Mouse (Mus musculus) MEL (cell line): ENCODE results near the gene Irx3. TPM values are rescaled to one million over a fixed set of nuclear protein-coding genes. Genes with fewer than 3 reads are reported as not detected.

Source experiments
- DNase-seq: peaks from one replicate; pipeline ENCODE4 v3.0.0; 2011; ENCODE audit warnings: low read depth, low spot score
- H3K27ac ChIP-seq: 2 replicates; pipeline ENCODE4 v1.5.1; 2012; ENCODE audit warnings: low read depth, mild to moderate bottlenecking, control low read depth, low read length, moderate library complexity; ENCODE audit not compliant: control insufficient read depth
- H3K27me3 ChIP-seq, 2 experiments: fragments of 150-350 bp in 1 of 2; sonication (generic) in 1 of 2; 2 replicates each; pipeline ENCODE4 v1.6.1; 2012; ENCODE audit warnings: low read length in 2 of 2, mild to moderate bottlenecking in 2 of 2, improper control_type of control experiment in 1 of 2, moderate library complexity in 1 of 2; ENCODE audit not compliant: insufficient read depth in 2 of 2, control insufficient read depth in 1 of 2
- H3K36me3 ChIP-seq, 2 experiments: 2 replicates each; pipeline ENCODE4 v1.6.1; 2012 to 2014; ENCODE audit warnings: low read length in 2 of 2, improper control_type of control experiment in 1 of 2, inconsistent platforms in 1 of 2, mild to moderate bottlenecking in 1 of 2; ENCODE audit not compliant: insufficient read depth in 2 of 2, control insufficient read depth in 1 of 2
- H3K4me1 ChIP-seq, 2 experiments: fragments of 150-350 bp in 1 of 2; sonication (generic) in 1 of 2; 2 replicates each; pipeline ENCODE4 v1.6.1; 2012; ENCODE audit warnings: low read length in 2 of 2, improper control_type of control experiment in 1 of 2, mild to moderate bottlenecking in 1 of 2; ENCODE audit not compliant: insufficient read depth in 2 of 2, control insufficient read depth in 1 of 2
- H3K4me3 ChIP-seq, 2 experiments: fragments of 150-350 bp in 1 of 2; sonication (generic) in 1 of 2; 2 replicates each; pipeline ENCODE4 v1.5.1; 2012; ENCODE audit warnings: low read depth in 2 of 2, low read length in 2 of 2, mild to moderate bottlenecking in 2 of 2, moderate library complexity in 2 of 2, control low read depth in 1 of 2, improper control_type of control experiment in 1 of 2; ENCODE audit not compliant: control insufficient read depth in 1 of 2, insufficient read depth in 1 of 2
- H3K79me2 ChIP-seq: 2 replicates; pipeline ENCODE4 v1.6.1; 2012; ENCODE audit warnings: mild to moderate bottlenecking, low read length, moderate library complexity; ENCODE audit not compliant: control insufficient read depth, poor library complexity, insufficient read depth
- H3K9ac ChIP-seq: 2 replicates; pipeline ENCODE4 v1.6.1; 2012; ENCODE audit warnings: low read depth, mild to moderate bottlenecking, control low read depth, low read length, moderate library complexity; ENCODE audit not compliant: control insufficient read depth, poor library complexity, severe bottlenecking
- H3K9me3 ChIP-seq: fragments of 150-350 bp; sonication (generic); replicated peaks from 2 replicates; pipeline ENCODE4 v1.6.1; 2012; ENCODE audit warnings: mild to moderate bottlenecking, low read length, improper control_type of control experiment, moderate library complexity; ENCODE audit not compliant: insufficient read depth
- BHLHE40 ChIP-seq: IDR thresholded peaks from 2 replicates; pipeline ENCODE4 v1.6.1; 2012; ENCODE audit warnings: low read depth, mild to moderate bottlenecking, inconsistent platforms, low read length, improper control_type of control experiment, borderline replicate concordance
- CHD1 ChIP-seq: IDR thresholded peaks from 2 replicates; pipeline ENCODE4 v1.6.1; 2012; ENCODE audit warnings: low read depth, mild to moderate bottlenecking, inconsistent platforms, low read length, improper control_type of control experiment
- CHD2 ChIP-seq: IDR thresholded peaks from 2 replicates; pipeline ENCODE4 v1.6.1; 2011; ENCODE audit warnings: low read length, improper control_type of control experiment
- CTCF ChIP-seq, 3 experiments: IDR thresholded peaks in 2 of 3; conservative IDR thresholded peaks in 1 of 3; 2 replicates each; pipeline ENCODE4 v1.5.1; 2011 to 2012; ENCODE audit warnings: low read length in 3 of 3, low read depth in 2 of 3, mild to moderate bottlenecking in 2 of 3, improper control_type of control experiment in 1 of 3, inconsistent platforms in 1 of 3, mixed read lengths in 1 of 3, moderate library complexity in 1 of 3; ENCODE audit not compliant: control insufficient read depth in 1 of 3, insufficient read depth in 1 of 3, poor library complexity in 1 of 3, severe bottlenecking in 1 of 3
- E2F4 ChIP-seq: IDR thresholded peaks from 2 replicates; pipeline ENCODE4 v1.6.1; 2011; ENCODE audit warnings: low read depth, low read length, improper control_type of control experiment, borderline replicate concordance
- ELF1 ChIP-seq: IDR thresholded peaks from 2 replicates; pipeline ENCODE4 v1.6.1; 2014; ENCODE audit warnings: low read depth, mild to moderate bottlenecking, inconsistent platforms, low read length, improper control_type of control experiment, moderate library complexity
- EP300 ChIP-seq, 2 experiments: IDR thresholded peaks; 2 replicates each; pipeline ENCODE4 v1.6.1; 2011; ENCODE audit warnings: improper control_type of control experiment in 2 of 2, low read length in 2 of 2, low read depth in 1 of 2, mild to moderate bottlenecking in 1 of 2
- GABPA ChIP-seq: IDR thresholded peaks from 2 replicates; pipeline ENCODE4 v1.6.1; 2012; ENCODE audit warnings: low read depth, mild to moderate bottlenecking, inconsistent platforms, low read length, improper control_type of control experiment, moderate library complexity
- GATA1 ChIP-seq: IDR thresholded peaks from 2 replicates; pipeline ENCODE4 v1.6.1; 2011; ENCODE audit warnings: low read depth, low read length, improper control_type of control experiment
- HCFC1 ChIP-seq: IDR thresholded peaks from 2 replicates; pipeline ENCODE4 v1.6.1; 2012; ENCODE audit warnings: low read depth, mild to moderate bottlenecking, inconsistent platforms, low read length, improper control_type of control experiment, moderate library complexity
- JUND ChIP-seq: IDR thresholded peaks from 2 replicates; pipeline ENCODE4 v1.6.1; 2011; ENCODE audit warnings: low read depth, mild to moderate bottlenecking, improper control_type of control experiment, low read length
- KAT2A ChIP-seq: conservative IDR thresholded peaks from 2 replicates; pipeline ENCODE4 v1.6.1; 2012; ENCODE audit warnings: low read depth, low read length, improper control_type of control experiment, inconsistent platforms
- MAFK ChIP-seq: IDR thresholded peaks from 2 replicates; pipeline ENCODE4 v1.6.1; 2011; ENCODE audit warnings: low read depth, mild to moderate bottlenecking, low read length, improper control_type of control experiment, borderline replicate concordance
- MAX ChIP-seq: IDR thresholded peaks from 2 replicates; pipeline ENCODE4 v1.6.1; 2011; ENCODE audit warnings: low read length, improper control_type of control experiment
- MAZ ChIP-seq: IDR thresholded peaks from 2 replicates; pipeline ENCODE4 v1.6.1; 2012; ENCODE audit warnings: low read depth, mild to moderate bottlenecking, inconsistent platforms, low read length, improper control_type of control experiment
- MYB ChIP-seq: IDR thresholded peaks from 2 replicates; pipeline ENCODE4 v1.6.1; 2011; ENCODE audit warnings: mild to moderate bottlenecking, low read depth, low read length, improper control_type of control experiment
- MYC ChIP-seq: IDR thresholded peaks from 2 replicates; pipeline ENCODE4 v1.6.1; 2011; ENCODE audit warnings: low read depth, mild to moderate bottlenecking, low read length, improper control_type of control experiment, moderate library complexity
- NELFE ChIP-seq: IDR thresholded peaks from 2 replicates; pipeline ENCODE4 v1.6.1; 2011; ENCODE audit warnings: low read depth, low read length, improper control_type of control experiment
- POLR2AphosphoS2 ChIP-seq: IDR thresholded peaks from 2 replicates; pipeline ENCODE4 v1.6.1; 2011; ENCODE audit warnings: low read length, improper control_type of control experiment
- RAD21 ChIP-seq: IDR thresholded peaks from 2 replicates; pipeline ENCODE4 v1.6.1; 2011; ENCODE audit warnings: mild to moderate bottlenecking, low read depth, low read length, improper control_type of control experiment
- RCOR1 ChIP-seq: IDR thresholded peaks from 2 replicates; pipeline ENCODE4 v1.6.1; 2012; ENCODE audit warnings: low read depth, mild to moderate bottlenecking, inconsistent platforms, low read length, improper control_type of control experiment
- SMC3 ChIP-seq: IDR thresholded peaks from 2 replicates; pipeline ENCODE4 v1.6.1; 2011; ENCODE audit warnings: low read depth, low read length, improper control_type of control experiment
- TAL1 ChIP-seq: IDR thresholded peaks from 2 replicates; pipeline ENCODE4 v1.6.1; 2012; ENCODE audit warnings: mild to moderate bottlenecking, inconsistent platforms, low read length, moderate library complexity, mixed read lengths
- TBP ChIP-seq: IDR thresholded peaks from 2 replicates; pipeline ENCODE4 v1.8.0; 2011; ENCODE audit warnings: low read depth, low read length, improper control_type of control experiment
- UBTF ChIP-seq: IDR thresholded peaks from 2 replicates; pipeline ENCODE4 v1.6.1; 2012; ENCODE audit warnings: low read depth, mild to moderate bottlenecking, inconsistent platforms, low read length, improper control_type of control experiment, moderate library complexity, borderline replicate concordance; ENCODE audit not compliant: insufficient read depth
- USF1 ChIP-seq: IDR thresholded peaks from 2 replicates; pipeline ENCODE4 v1.6.1; 2014; ENCODE audit warnings: low read depth, mild to moderate bottlenecking, inconsistent platforms, low read length, improper control_type of control experiment, moderate library complexity
- ZKSCAN1 ChIP-seq: IDR thresholded peaks from 2 replicates; pipeline ENCODE4 v1.6.1; 2012; ENCODE audit warnings: low read depth, mild to moderate bottlenecking, inconsistent platforms, low read length, improper control_type of control experiment, moderate library complexity
- ZMIZ1 ChIP-seq: IDR thresholded peaks from 2 replicates; pipeline ENCODE4 v1.6.1; 2012; ENCODE audit warnings: low read depth, mild to moderate bottlenecking, inconsistent platforms, low read length, improper control_type of control experiment, moderate library complexity
- ZNF384 ChIP-seq: IDR thresholded peaks from 2 replicates; pipeline ENCODE4 v1.6.1; 2012; ENCODE audit warnings: low read depth, mild to moderate bottlenecking, inconsistent platforms, low read length, improper control_type of control experiment
- polyA plus RNA-seq, 2 experiments: library from polyadenylated mRNA; stranded (reverse) in 1 of 2; unstranded in 1 of 2; fragments of >175 nt in 1 of 2; fragments of >200 nt in 1 of 2; gene quantifications; 2 replicates each; pipeline versions ENCODE4 v1.2.1 to v1.2.4; 2012; ENCODE audit warnings: low replicate concordance in 2 of 2, low read depth in 1 of 2; ENCODE audit not compliant: insufficient read length in 2 of 2, insufficient read depth in 1 of 2, missing spikeins in 1 of 2
- total RNA-seq: library from RNA; depleted of rRNA; stranded (reverse); fragments of 300-350 nt; gene quantifications from 2 replicates; pipeline ENCODE4 v1.2.3, GENCODE M21; 2012

Gene Irx3
- total and polyA plus RNA-seq, 3 experiments = not detected

GRCm38 (mm10) chr8:91806084-91806719, 4.3 kb upstream of the Irx3 start:
- Histone ChIP-seq H3K27me3 (no peaks in the 10 kb centered on the region), H3K79me2 (no peaks in the 10 kb centered on the region), H3K9me3 (no peaks in the 10 kb centered on the region)

GRCm38 (mm10) chr8:91805254-91805671, 3.4 kb upstream of the Irx3 start:
- Histone ChIP-seq H3K27me3 (no peaks in the 10 kb centered on the region), H3K27ac (no peak overlapping the region), H3K9me3 (no peaks in the 10 kb centered on the region), H3K79me2 (no peaks in the 10 kb centered on the region), H3K9ac (no peak overlapping the region), H3K4me3 (no peak overlapping the region), H3K36me3 (no peaks in the 10 kb centered on the region), H3K4me1 (no peaks in the 10 kb centered on the region)
- DNase-seq = no peak
- TF ChIP-seq SMC3 (no peak), ZNF384 (no peak), MAX (no peak), USF1 (no peak), NELFE (no peak), BHLHE40 (no peak), ZMIZ1 (no peak), UBTF (no peak), RAD21 (no peak), E2F4 (no peak), TBP (no peak), GABPA (no peak), MYC (no peak), GATA1 (no peak), KAT2A (no peak), JUND (no peak), ELF1 (no peak), CHD1 (no peak), HCFC1 (no peak), TAL1 (no peak)

More at GRCm38 (mm10) chr8:91806084-91806719, 4.3 kb upstream of the Irx3 start:
- TF ChIP-seq JUND (no peak), UBTF (no peak), RCOR1 (no peak), ELF1 (no peak), E2F4 (no peak), MAFK (no peak), MYC (no peak), CHD2 (no peak), USF1 (no peak), NELFE (no peak), CTCF (IDR thresholded peaks at IDR 0.05 in 2 of 3, conservative IDR thresholded peaks at IDR 0.05 in 1 of 3; ENCODE audit: control insufficient read depth in 1 of 3, insufficient read depth in 1 of 3, low read depth in 2 of 3, low read length in 3 of 3, poor library complexity in 1 of 3, severe bottlenecking in 1 of 3) (no peak), RAD21 (no peak), POLR2AphosphoS2 (no peak), MAZ (no peak), TBP (no peak), SMC3 (no peak), ZKSCAN1 (no peak), MYB (no peak), KAT2A (no peak), EP300 (IDR thresholded peaks at IDR 0.05; ENCODE audit: low read depth in 1 of 2, low read length in 2 of 2) (no peak)
- TF ChIP-seq, all 39 proteins: peak for 0
- Histone ChIP-seq H3K9ac (no peak overlapping the region), H3K4me3 (no peak overlapping the region), H3K4me1 (no peaks in the 10 kb centered on the region), H3K27ac (no peak overlapping the region), H3K36me3 (no peaks in the 10 kb centered on the region)
- DNase-seq = no peak
